Mouse (Mus musculus): ENCODE data around the gene Trip11. TPM values are rescaled to one million over a fixed set of nuclear protein-coding genes. Genes with fewer than 3 reads are reported as not detected.
"Not testable (repeated sequence)": the region's sequence is repeated elsewhere in the genome, so short reads cannot be mapped to it uniquely, and the experiment has no call there.

The Trip11 gene
- polyA plus RNA-seq (2015; fragmentation: Nextera tagmentation; extraction: Ambion mirVana), result 29.8 and 32.4 TPM in 2 replicates

DNA sequence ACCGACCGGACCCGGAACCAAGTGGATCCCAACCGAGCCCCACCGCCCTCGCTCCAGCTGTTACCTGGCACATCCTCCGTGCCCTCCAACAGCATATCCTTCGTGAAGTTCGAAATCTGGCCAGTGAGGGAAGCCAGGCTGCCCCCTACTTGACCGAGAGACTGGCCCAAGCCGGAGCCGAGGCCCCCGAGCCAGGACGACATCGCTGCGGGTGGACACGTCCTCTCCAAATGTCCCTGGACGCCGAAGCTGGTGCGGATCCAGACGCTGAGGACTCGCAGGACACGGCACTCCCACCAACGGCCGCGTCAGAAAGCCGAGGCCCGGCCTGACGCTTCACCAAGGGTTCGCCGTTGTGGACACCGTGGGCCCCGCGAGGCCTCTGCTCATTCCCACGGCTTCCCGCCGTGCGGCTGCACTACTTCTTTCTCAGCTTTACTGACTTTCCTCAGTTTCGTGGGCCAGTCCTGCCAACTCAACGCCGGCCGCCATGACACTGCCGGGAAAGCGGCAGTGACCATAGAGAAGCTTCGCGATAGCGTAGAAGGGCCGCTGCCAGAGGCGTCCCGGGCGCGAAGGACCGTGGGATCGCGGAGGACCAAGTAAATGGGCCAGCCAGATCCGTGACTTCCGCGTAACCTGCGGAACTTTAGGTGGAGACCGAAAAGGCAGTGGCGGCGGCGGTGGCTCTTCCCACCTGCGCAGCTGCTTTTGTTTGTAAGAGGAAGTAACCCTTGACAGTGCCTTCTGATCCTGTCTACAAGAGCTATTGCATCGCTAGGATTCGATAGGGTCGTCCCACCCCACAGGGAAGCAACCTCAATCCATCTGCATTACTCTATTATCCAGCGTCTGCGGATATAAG lies at the start of gene Trip11:
TSS of gene Trip11 (minus strand) at position 642 of the 865 bp plus-strand sequence.
- Histone ChIP-seq H3K27me3 (no peaks in the 10 kb centered on the region), H3K4me2 (peak within 1 kb of the TSS; percentile 78), H3K9me3 (no peaks in the 10 kb centered on the region), H3K4me1 (peaks cover 19% of the 10 kb centered on the region), H3K4me3 (peak within 1 kb of the TSS; percentile 95), H3K27ac (peak within 1 kb of the TSS; percentile 92), H3K9ac (peak within 1 kb of the TSS; percentile 98), H3K36me3 (peaks cover 13% of the 10 kb centered on the region)
- ATAC-seq (ENCODE audit: borderline replicate concordance, extremely low read depth, low FRiP score, low TSS enrichment), result peak; percentile 97
- WGBS, result under 1% methylated on average over 69 of the region's 69 CpGs

DNA sequence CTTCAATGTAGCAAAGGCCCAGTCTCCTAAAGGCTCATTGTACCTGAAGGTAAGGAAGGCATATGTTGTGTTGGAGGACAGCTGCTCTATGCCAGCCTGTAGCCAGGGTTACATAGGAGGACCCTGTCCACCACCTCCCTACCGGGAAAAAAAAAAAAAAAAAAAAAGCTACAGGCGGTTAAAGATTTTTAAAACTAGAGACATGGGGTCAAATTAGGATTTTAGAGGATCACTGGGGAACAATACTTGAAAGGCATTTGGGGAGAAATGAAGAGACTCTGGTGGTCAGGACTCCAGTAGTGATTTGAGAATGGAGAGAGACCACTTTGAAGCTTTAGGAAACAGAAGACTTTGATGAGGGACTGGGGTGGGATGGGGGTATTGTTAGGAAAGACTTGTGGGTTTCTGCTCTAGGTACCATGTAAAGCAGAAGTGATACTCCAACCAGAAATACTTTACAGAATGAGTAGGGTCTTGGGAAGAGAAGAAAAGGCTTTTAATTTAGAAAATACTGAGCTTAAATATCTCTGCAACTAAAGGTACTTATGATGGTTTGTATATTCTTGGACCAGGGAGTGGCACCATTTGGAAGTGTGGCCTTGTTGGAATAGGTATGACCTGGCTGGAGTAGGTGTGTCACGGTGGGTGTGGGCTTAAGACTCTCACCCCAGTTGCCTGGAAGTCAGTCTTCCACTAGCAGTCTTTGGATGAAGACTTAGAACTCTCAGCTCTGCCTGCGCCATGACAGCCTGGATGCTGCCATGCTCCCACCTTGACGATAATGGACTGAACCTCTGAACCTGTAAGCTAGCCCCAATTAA lies 46.1 kb upstream of the Trip11 start:
- not testable (repeated sequence) for H3K27me3 ChIP-seq
- H3K27ac ChIP-seq, result 0 out of 2 replicates have a peak overlapping the region, but pooled peaks have one; percentile 41
- H3K9ac ChIP-seq, result 0 out of 2 replicates have a peak overlapping the region, but pooled peaks have one; percentile 22

DNA sequence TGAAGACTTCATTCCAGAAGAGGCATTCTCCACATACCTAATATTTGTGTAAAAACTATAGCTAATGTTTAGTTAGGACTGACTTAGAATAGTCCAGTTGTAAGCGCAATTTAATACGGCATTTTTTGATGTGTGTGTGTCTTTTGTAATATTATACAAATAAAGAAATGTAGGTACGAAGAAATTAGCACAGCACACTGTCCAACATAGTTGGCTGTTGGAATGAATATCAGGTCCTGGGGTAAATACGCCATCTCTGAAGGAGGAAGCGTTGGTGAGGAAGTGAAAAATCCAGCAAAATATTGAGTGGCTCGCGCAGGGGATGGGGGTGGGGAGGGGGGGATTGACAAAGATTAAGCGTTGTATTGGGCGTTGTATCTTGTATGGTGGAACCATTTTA lies 45.5 kb upstream of the Trip11 start:
- 28% methylated on average over 9 of the region's 9 CpGs for WGBS
- Histone ChIP-seq H3K4me2 (peak overlapping the region; percentile 52), H3K27ac (peak overlapping the region; percentile 41; the same call in 1 of the 2 replicates), H3K4me1 (peaks cover 17% of the 10 kb centered on the region), H3K9me3 (no peaks in the 10 kb centered on the region), H3K4me3 (peak overlapping the region; percentile 94), H3K36me3 (no peaks in the 10 kb centered on the region), H3K9ac (0 out of 2 replicates have a peak overlapping the region, but pooled peaks have one; percentile 22), H3K27me3 (no peaks in the 10 kb centered on the region)
- ATAC-seq (ENCODE audit: borderline replicate concordance, extremely low read depth, low FRiP score, low TSS enrichment), result no peak

More for the DNA sequence above, 46.1 kb upstream of the Trip11 start:
- not testable (repeated sequence) for ATAC-seq (ENCODE audit: borderline replicate concordance, extremely low read depth, low FRiP score, low TSS enrichment); H3K36me3 ChIP-seq; H3K9me3 ChIP-seq
- WGBS, result 91% methylated on average over 5 of the region's 5 CpGs
- H3K4me1 ChIP-seq, result peaks cover 17% of the 10 kb centered on the region
- H3K4me3 ChIP-seq, result peak overlapping the region; percentile 94
- peak overlapping the region; percentile 52 for H3K4me2 ChIP-seq

DNA sequence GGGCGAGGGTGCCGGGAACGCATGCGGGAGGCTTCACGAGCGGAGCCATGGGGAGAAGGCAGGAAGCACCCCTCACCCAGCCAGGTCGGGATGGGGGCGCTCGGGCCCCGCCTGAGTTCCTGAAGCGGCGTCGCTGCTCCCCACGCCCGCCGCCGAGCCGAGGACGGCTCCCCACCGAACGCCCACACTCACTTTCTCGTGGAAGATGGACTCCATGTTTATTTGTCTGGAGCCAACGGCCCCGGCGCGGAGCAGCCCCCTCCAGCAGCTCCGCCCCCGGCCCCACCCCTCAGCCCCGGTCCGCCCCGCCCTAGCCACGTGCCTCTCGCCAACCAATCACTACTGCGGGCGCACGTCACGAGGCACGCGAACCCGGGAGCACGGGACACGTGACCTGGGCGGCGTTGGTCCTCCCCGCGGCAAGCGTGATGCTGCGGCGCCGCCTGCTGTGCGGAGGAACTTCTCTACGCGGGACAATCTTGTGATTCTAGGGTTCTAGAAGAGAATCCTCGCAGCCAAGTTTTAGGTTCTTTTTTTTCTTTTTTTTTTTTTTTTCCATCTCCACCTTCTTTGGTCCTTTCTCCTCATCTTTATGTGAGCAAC lies 45.0 kb upstream of the Trip11 start, which contains the start of gene Atxn3:
TSS of gene Atxn3 (minus strand) at position 305 of the 603 bp plus-strand sequence.
- H3K9ac ChIP-seq, result peak within 1 kb of the TSS; percentile 93
- no peaks in the 10 kb centered on the region for H3K36me3 ChIP-seq
- no peaks in the 10 kb centered on the region for H3K27me3 ChIP-seq
- no peaks in the 10 kb centered on the region for H3K9me3 ChIP-seq
- H3K4me2 ChIP-seq, result peak within 1 kb of the TSS; percentile 68
- ATAC-seq (ENCODE audit: borderline replicate concordance, extremely low read depth, low FRiP score, low TSS enrichment), result peak; percentile 99
- H3K4me3 ChIP-seq, result peak within 1 kb of the TSS; percentile 94
- peaks cover 17% of the 10 kb centered on the region for H3K4me1 ChIP-seq
- H3K27ac ChIP-seq, result peak within 1 kb of the TSS; percentile 75
- WGBS, result under 1% methylated on average over 53 of the region's 54 CpGs

- Histone ChIP-seq H3K27me3 (no peaks in the 10 kb centered on the region), H3K4me3 (peak overlapping the region; percentile 94), H3K9me3 (no peaks in the 10 kb centered on the region), H3K4me1 (peaks cover 17% of the 10 kb centered on the region), H3K36me3 (no peaks in the 10 kb centered on the region), H3K27ac (peak overlapping the region; percentile 75), H3K9ac (peak overlapping the region; percentile 93), H3K4me2 (peak overlapping the region; percentile 68)
- peak; percentile 19; the same call in 1 of the 2 replicates for ATAC-seq (ENCODE audit: borderline replicate concordance, extremely low read depth, low FRiP score, low TSS enrichment)
- 7% methylated on average over 26 of the region's 26 CpGs for WGBS
Observed at GRCm38 (mm10) chr12:101957079-101957941, 44.2 kb upstream of the Trip11 start.

DNA sequence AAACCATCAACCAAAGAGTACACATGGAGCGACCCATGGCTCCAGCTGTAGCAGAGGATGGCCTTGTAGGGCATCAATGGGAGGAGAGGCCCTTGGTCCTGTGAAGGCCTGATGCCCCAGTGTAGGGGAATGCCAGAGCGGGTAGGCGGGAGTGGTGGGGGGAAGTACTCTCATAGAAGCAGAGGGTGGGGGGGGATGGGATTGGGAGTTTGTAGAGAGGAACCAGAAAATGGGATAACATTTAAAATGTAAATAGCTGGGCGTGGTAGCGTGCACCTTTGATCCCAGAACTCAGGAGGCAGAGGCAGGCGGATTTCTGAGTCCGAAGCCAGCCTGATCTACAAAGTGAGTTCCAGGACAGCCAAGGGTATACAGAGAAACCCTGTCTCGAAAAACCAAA lies 42.8 kb upstream of the Trip11 start:
- H3K27me3 ChIP-seq; H3K4me2 ChIP-seq; H3K9me3 ChIP-seq; ATAC-seq (ENCODE audit: borderline replicate concordance, extremely low read depth, low FRiP score, low TSS enrichment); H3K36me3 ChIP-seq; H3K4me3 ChIP-seq; H3K27ac ChIP-seq; H3K9ac ChIP-seq: not testable (repeated sequence)
- WGBS, result 91% methylated on average over 8 of the region's 8 CpGs
- H3K4me1 ChIP-seq, result peaks cover 17% of the 10 kb centered on the region

- WGBS, result 71% methylated on average over 4 of the region's 4 CpGs
- no peaks in the 10 kb centered on the region for H3K4me1 ChIP-seq
- H3K27ac ChIP-seq, result no peak overlapping the region
- no peaks in the 10 kb centered on the region for H3K9me3 ChIP-seq
- H3K9ac ChIP-seq, result no peak overlapping the region
- H3K4me2 ChIP-seq, result no peak overlapping the region
- H3K27me3 ChIP-seq, result no peaks in the 10 kb centered on the region
- no peak for ATAC-seq (ENCODE audit: borderline replicate concordance, extremely low read depth, low FRiP score, low TSS enrichment)
- H3K36me3 ChIP-seq, result peaks cover 31% of the 10 kb centered on the region
- no peak overlapping the region for H3K4me3 ChIP-seq
Observed at GRCm38 (mm10) chr12:101948801-101949200, 35.7 kb upstream of the Trip11 start.

GRCm38 (mm10) chr12:101947986-101948385 lies 34.9 kb upstream of the Trip11 start:
- 86% methylated on average over 8 of the region's 8 CpGs for WGBS

GRCm38 (mm10) chr12:101937572-101937971 lies 24.5 kb upstream of the Trip11 start:
- H3K4me1 ChIP-seq, result no peaks in the 10 kb centered on the region
- H3K4me2 ChIP-seq, result no peak overlapping the region
- 88% methylated on average over 7 of the region's 7 CpGs for WGBS
- ATAC-seq (ENCODE audit: borderline replicate concordance, extremely low read depth, low FRiP score, low TSS enrichment), result no peak
- H3K9me3 ChIP-seq, result no peaks in the 10 kb centered on the region
- H3K4me3 ChIP-seq, result no peak overlapping the region
- no peak overlapping the region for H3K27ac ChIP-seq
- H3K36me3 ChIP-seq, result peaks cover 51% of the 10 kb centered on the region
- H3K27me3 ChIP-seq, result no peaks in the 10 kb centered on the region
- no peak overlapping the region for H3K9ac ChIP-seq

More at GRCm38 (mm10) chr12:101947986-101948385, 34.9 kb upstream of the Trip11 start:
- Histone ChIP-seq H3K27me3 (no peaks in the 10 kb centered on the region), H3K27ac (no peak overlapping the region), H3K4me1 (no peaks in the 10 kb centered on the region), H3K9me3 (no peaks in the 10 kb centered on the region), H3K4me3 (no peak overlapping the region), H3K36me3 (peaks cover 34% of the 10 kb centered on the region), H3K4me2 (no peak overlapping the region), H3K9ac (no peak overlapping the region)
- ATAC-seq (ENCODE audit: borderline replicate concordance, extremely low read depth, low FRiP score, low TSS enrichment), result no peak

- Histone ChIP-seq H3K36me3 (peaks cover 46% of the 10 kb centered on the region), H3K4me2 (no peak overlapping the region)
- 94% methylated on average over 3 of the region's 3 CpGs for WGBS
Observed at GRCm38 (mm10) chr12:101935223-101935622, 22.2 kb upstream of the Trip11 start.

More at GRCm38 (mm10) chr12:101935223-101935622, 22.2 kb upstream of the Trip11 start:
- H3K27me3 ChIP-seq, result no peaks in the 10 kb centered on the region
- no peak overlapping the region for H3K9ac ChIP-seq
- no peak for ATAC-seq (ENCODE audit: borderline replicate concordance, extremely low read depth, low FRiP score, low TSS enrichment)
- H3K9me3 ChIP-seq, result no peaks in the 10 kb centered on the region
- H3K4me1 ChIP-seq, result no peaks in the 10 kb centered on the region
- H3K4me3 ChIP-seq, result no peak overlapping the region
- no peak overlapping the region for H3K27ac ChIP-seq

Data from lung, embryonic 15.5 days (tissue).